Mouse (Mus musculus): ENCODE results near the gene Tmem72. TPM values are rescaled to one million over a fixed set of nuclear protein-coding genes. Genes with fewer than 3 reads are reported as not detected.

Tmem72 gene
- total and polyA plus RNA-seq, 3 experiments: under 0.01 to 0.05 (median 0.03) TPM

DNA sequence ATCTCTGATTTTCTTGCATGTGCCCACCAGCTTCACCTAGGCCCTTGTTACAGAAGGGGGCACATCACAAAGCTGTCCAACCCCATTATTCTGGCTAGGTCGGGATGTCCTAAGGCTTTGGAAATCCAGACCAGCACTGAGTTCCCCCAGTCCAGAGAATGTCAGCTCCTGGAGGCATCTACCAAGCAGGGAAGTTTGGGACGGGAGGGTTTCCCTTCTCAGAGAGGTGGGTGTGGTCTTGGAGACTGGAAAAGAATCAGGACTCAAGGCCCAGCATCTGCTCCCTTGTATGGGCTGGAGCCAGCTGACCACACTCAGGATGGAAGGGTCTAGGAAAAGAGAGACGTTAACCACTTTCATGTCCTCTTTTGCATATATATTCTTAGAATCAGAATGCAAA lies 63.5 kb downstream of the Tmem72 start:
- Histone ChIP-seq H3K79me2 (replicated peaks; ENCODE audit: control insufficient read depth, insufficient read depth, low read length) (no peaks in the 10 kb centered on the region), H3K4me1 (ENCODE audit: control insufficient read depth, insufficient read depth, low read length) (peaks cover 15% of the 10 kb centered on the region), H3K27me3 (ENCODE audit: control insufficient read depth, insufficient read depth, low read length) (no peaks in the 10 kb centered on the region), H3K27ac (peak overlapping the region; percentile 93), H3K4me3 (peak overlapping the region; percentile 63), H3K36me3 (ENCODE audit: control insufficient read depth, insufficient read depth, low read length) (peaks cover 5% of the 10 kb centered on the region), H3K9ac (ENCODE audit: low read depth, low read length) (peak overlapping the region; percentile 42)
- WGBS: 34% methylated on average over 3 of the region's 3 CpGs
- intact Hi-C loops (cut with DNase I): loop anchor here (5.0 to 10.0 kb wide), 2 partner anchors 36 to 112 kb away; no protein-coding TSS in a partner anchor
- no peak for DNase-seq
- TF ChIP-seq EP300 (IDR thresholded peaks at IDR 0.05; ENCODE audit: insufficient read depth, low read depth, low read length) (0 out of 2 replicates have a peak, but pooled peaks have one; percentile 10), POLR2A (IDR thresholded peaks at IDR 0.05; ENCODE audit: insufficient read depth, low read depth, low read length) (peak; percentile 30; the same call in 1 of the 2 replicates), CTCF (IDR thresholded peaks at IDR 0.05) (no peak)

DNA sequence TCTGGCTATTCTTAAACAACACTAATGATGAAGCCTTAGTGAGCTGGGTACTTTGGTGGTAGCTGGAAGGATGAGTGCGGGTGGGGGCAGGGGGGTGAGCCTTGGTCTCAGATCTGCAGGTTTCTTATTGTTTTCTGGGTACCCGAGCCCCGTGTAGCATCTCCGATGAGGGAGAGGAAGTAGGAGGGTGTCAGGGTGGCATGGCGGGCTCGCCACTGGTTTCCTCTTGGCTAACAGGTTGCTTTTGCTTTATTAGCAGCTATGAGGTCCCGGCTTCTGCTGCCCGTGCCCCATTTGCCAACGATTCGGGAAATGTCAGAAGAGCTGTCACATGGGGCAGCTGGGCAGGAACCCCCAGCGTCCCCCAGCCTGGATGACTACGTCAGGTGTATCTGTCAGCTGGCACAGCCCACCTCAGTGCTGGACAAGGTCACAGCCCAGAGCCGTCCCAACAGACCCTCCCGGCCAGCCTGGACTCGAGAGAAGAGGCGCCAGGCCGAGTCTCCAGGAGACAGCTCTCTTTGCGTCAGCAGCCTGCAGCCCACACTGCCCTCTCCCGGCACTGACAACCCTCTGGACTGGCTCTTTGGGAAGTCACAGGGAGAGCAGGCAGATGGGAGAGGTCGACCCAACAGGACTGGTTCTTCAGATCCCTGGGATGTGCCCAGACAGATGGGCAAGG lies 65.1 kb downstream of the Tmem72 start:
- Histone ChIP-seq H3K36me3 (ENCODE audit: control insufficient read depth, insufficient read depth, low read length) (peaks cover 5% of the 10 kb centered on the region), H3K79me2 (replicated peaks; ENCODE audit: control insufficient read depth, insufficient read depth, low read length) (no peaks in the 10 kb centered on the region), H3K27ac (peak overlapping the region; percentile 93), H3K27me3 (ENCODE audit: control insufficient read depth, insufficient read depth, low read length) (no peaks in the 10 kb centered on the region), H3K9ac (ENCODE audit: low read depth, low read length) (peak overlapping the region; percentile 69), H3K4me1 (ENCODE audit: control insufficient read depth, insufficient read depth, low read length) (peaks cover 17% of the 10 kb centered on the region), H3K4me3 (peak overlapping the region; percentile 63)
- WGBS: 24% methylated on average over 20 of the region's 20 CpGs
- DNase-seq: peak; percentile 74 to 80
- intact Hi-C loops (cut with DNase I): loop anchor here (1.0 to 10.0 kb wide), 3 partner anchors 19 to 113 kb away; no protein-coding TSS in a partner anchor
- peak; percentile 59 for TF ChIP-seq EP300 (IDR thresholded peaks at IDR 0.05; ENCODE audit: insufficient read depth, low read depth, low read length)
- peak; percentile 83 for TF ChIP-seq CTCF (IDR thresholded peaks at IDR 0.05)
- no peak for TF ChIP-seq POLR2A (IDR thresholded peaks at IDR 0.05; ENCODE audit: insufficient read depth, low read depth, low read length)

DNA sequence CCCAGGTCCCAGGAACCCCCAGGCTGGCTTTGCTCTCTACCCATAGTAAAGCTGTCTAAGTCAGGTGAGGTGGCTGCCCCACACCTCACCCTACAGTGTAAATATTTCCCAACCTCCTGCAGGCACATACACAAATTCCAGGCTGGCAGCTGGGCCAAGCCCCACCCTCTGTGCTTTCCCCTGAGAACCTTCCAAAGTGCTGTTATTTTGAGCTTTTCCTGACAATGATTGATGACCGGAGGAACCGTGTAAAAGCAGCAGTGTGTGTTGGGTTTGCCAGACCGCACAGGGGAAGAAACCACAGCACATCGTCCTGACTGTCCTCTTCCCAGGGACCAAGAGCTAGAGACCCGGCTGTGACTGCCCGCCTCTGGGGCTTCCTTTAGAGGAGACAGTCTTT lies 66.3 kb downstream of the Tmem72 start, which contains the start of gene Depp1:
Depp1 (plus strand) TSS at position 204 of the 400 bp plus-strand sequence.
- peak; percentile 85 to 86 for DNase-seq
- TF ChIP-seq EP300 (IDR thresholded peaks at IDR 0.05; ENCODE audit: insufficient read depth, low read depth, low read length) (peak; percentile 95), POLR2A (IDR thresholded peaks at IDR 0.05; ENCODE audit: insufficient read depth, low read depth, low read length) (peak; percentile 99), CTCF (IDR thresholded peaks at IDR 0.05) (0 out of 2 replicates have a peak, but pooled peaks have one; percentile 3)
- H3K9ac ChIP-seq (ENCODE audit: low read depth, low read length): peak within 1 kb of the TSS; percentile 82
- H3K4me1 ChIP-seq (ENCODE audit: control insufficient read depth, insufficient read depth, low read length): peaks cover 19% of the 10 kb centered on the region
- H3K4me3 ChIP-seq: peak within 1 kb of the TSS; percentile 63
- WGBS: 5% methylated on average over 6 of the region's 6 CpGs
- peak within 1 kb of the TSS; percentile 93 for H3K27ac ChIP-seq
- peaks cover 5% of the 10 kb centered on the region for H3K36me3 ChIP-seq (ENCODE audit: control insufficient read depth, insufficient read depth, low read length)
- H3K27me3 ChIP-seq (ENCODE audit: control insufficient read depth, insufficient read depth, low read length): no peaks in the 10 kb centered on the region
- no peaks in the 10 kb centered on the region for H3K79me2 ChIP-seq (replicated peaks; ENCODE audit: control insufficient read depth, insufficient read depth, low read length)
- intact Hi-C loops (cut with DNase I): loop anchor here (1.0 to 10.0 kb wide), 3 partner anchors 15 to 114 kb away; no protein-coding TSS in a partner anchor

DNA sequence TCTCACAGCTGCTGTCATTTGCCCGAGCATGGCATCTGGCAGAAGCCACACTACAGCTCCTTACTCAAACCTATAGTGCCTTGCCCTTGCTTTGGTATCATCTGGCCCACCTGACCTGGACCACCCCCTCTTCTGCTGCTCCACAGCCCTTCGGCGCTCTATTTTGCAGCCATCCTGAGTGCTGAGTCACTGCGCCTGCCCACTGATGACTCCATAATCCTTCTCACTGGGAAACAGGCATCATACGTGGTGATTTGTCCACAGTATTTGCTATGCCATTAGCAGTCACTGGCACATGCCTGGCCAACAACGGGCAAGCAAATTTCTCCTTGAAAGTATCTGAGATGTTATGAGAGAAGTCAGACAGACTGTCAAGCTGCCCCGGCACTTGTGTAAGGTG lies 66.9 kb downstream of the Tmem72 start:
- Histone ChIP-seq H3K27me3 (ENCODE audit: control insufficient read depth, insufficient read depth, low read length) (no peaks in the 10 kb centered on the region), H3K36me3 (ENCODE audit: control insufficient read depth, insufficient read depth, low read length) (peaks cover 5% of the 10 kb centered on the region), H3K4me3 (no peak overlapping the region), H3K4me1 (ENCODE audit: control insufficient read depth, insufficient read depth, low read length) (peaks cover 24% of the 10 kb centered on the region), H3K79me2 (replicated peaks; ENCODE audit: control insufficient read depth, insufficient read depth, low read length) (no peaks in the 10 kb centered on the region), H3K27ac (peak overlapping the region; percentile 93), H3K9ac (ENCODE audit: low read depth, low read length) (peak overlapping the region; percentile 27)
- 64% methylated on average over 7 of the region's 7 CpGs for WGBS
- DNase-seq: no peak
- TF ChIP-seq POLR2A (IDR thresholded peaks at IDR 0.05; ENCODE audit: insufficient read depth, low read depth, low read length) (no peak), EP300 (IDR thresholded peaks at IDR 0.05; ENCODE audit: insufficient read depth, low read depth, low read length) (no peak), CTCF (IDR thresholded peaks at IDR 0.05) (no peak)
- intact Hi-C loops (cut with DNase I): loop anchor here (1.0 to 10.0 kb wide), 3 partner anchors 15 to 115 kb away; no protein-coding TSS in a partner anchor

DNA sequence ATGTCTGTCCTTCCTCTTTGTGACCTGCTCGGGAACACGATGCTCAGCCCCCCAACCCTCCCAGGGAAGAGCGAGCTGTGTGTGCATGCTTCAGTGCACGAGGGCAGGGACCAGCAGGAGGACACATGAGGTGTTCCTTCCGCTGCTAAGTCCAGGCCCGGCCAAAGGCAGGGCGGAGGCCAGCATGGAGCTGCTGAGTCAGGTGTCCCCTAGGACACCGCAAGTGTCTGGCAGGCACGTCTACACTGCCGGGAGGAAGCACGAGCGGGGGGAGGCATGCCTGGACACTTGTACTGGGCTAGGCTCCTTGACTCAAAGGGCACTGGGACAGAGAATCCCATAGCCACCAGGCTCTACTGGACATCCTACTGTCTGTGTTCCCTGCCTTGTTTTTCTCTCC lies 69.0 kb downstream of the Tmem72 start:
- no peak overlapping the region; the same call in 1 of the 2 replicates for H3K9ac ChIP-seq (ENCODE audit: low read depth, low read length)
- TF ChIP-seq CTCF (IDR thresholded peaks at IDR 0.05) (0 out of 2 replicates have a peak, but pooled peaks have one; percentile 13), POLR2A (IDR thresholded peaks at IDR 0.05; ENCODE audit: insufficient read depth, low read depth, low read length) (no peak; the same call in 1 of the 2 replicates), EP300 (IDR thresholded peaks at IDR 0.05; ENCODE audit: insufficient read depth, low read depth, low read length) (peak; percentile 99)
- H3K27me3 ChIP-seq (ENCODE audit: control insufficient read depth, insufficient read depth, low read length): no peaks in the 10 kb centered on the region
- no peak overlapping the region for H3K4me3 ChIP-seq
- H3K4me1 ChIP-seq (ENCODE audit: control insufficient read depth, insufficient read depth, low read length): peaks cover 32% of the 10 kb centered on the region
- H3K27ac ChIP-seq: peak overlapping the region; percentile 93
- intact Hi-C loops (cut with DNase I): no loop called here
- no peaks in the 10 kb centered on the region for H3K79me2 ChIP-seq (replicated peaks; ENCODE audit: control insufficient read depth, insufficient read depth, low read length)
- peak; percentile 81 to 89 for DNase-seq
- H3K36me3 ChIP-seq (ENCODE audit: control insufficient read depth, insufficient read depth, low read length): peaks cover 8% of the 10 kb centered on the region
- WGBS: 37% methylated on average over 12 of the region's 12 CpGs
